Mouse (Mus musculus): Measurements from ENCODE around the gene Efna5. TPM values are rescaled to one million over a fixed set of nuclear protein-coding genes. Genes with fewer than 3 reads are reported as not detected.
A peak's percentile ranks its signal among the peaks of the same experiment; 100 is the strongest.

Gene Efna5
- polyA plus RNA-seq, 1 experiment from 2014 or later: 56.6 TPM

GRCm38 (mm10) chr17:62590685-62591460 is 290.2 kb downstream of the Efna5 start:
- ATAC-seq (ENCODE audit: low read depth) (no peak), DNase-seq (ENCODE audit: low spot score) (no peak)
- 60% methylated on average over 9 of the region's 9 CpGs for WGBS
- Histone ChIP-seq H3K9ac (ENCODE audit: low read depth, low read length) (no peak overlapping the region), H3K4me3 (ENCODE audit: low read depth, low read length) (no peak overlapping the region), H3K27ac (replicated peaks; ENCODE audit: low read depth, low read length) (no peak overlapping the region), H3K4me2 (ENCODE audit: low read depth, low read length) (no peak overlapping the region), H3K4me1 (ENCODE audit: control insufficient read depth, insufficient read depth, low read length) (no peaks in the 10 kb centered on the region), H3K36me3 (ENCODE audit: control insufficient read depth, insufficient read depth, low read length) (no peaks in the 10 kb centered on the region), H3K27me3 (replicated peaks; ENCODE audit: control insufficient read depth, insufficient read depth, low read length) (no peaks in the 10 kb centered on the region), H3K9me3 (ENCODE audit: control insufficient read depth, low read length) (0 out of 2 replicates have a peak, but pooled peaks cover 8% of the 10 kb centered on the region)

DNA sequence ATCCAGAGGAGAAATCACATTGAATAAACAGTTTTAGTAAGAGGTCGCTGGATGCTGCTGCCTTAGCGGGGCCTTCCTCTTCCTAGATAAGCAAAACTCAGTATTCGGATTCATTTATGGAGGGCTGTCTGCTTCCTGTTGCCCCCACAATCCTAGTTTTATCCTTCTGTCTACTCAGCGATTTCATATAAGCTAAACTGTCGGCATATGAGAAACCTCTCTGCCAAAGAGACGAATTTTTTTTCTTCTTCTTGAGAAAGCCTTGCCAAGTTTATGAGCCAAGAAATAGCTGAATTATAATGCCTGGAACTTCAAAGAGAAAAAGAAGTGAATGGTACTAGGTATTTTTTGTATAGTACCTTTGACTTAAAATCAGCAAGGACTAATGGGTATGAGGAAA is 301.0 kb downstream of the Efna5 start:
- no peak for ATAC-seq (ENCODE audit: low read depth)
- Histone ChIP-seq H3K9me3 (ENCODE audit: control insufficient read depth, low read length) (no peaks in the 10 kb centered on the region), H3K27me3 (replicated peaks; ENCODE audit: control insufficient read depth, insufficient read depth, low read length) (no peaks in the 10 kb centered on the region), H3K27ac (replicated peaks; ENCODE audit: low read depth, low read length) (no peak overlapping the region), H3K4me2 (ENCODE audit: low read depth, low read length) (peak overlapping the region; percentile 21), H3K9ac (ENCODE audit: low read depth, low read length) (no peak overlapping the region), H3K4me3 (ENCODE audit: low read depth, low read length) (no peak overlapping the region), H3K36me3 (ENCODE audit: control insufficient read depth, insufficient read depth, low read length) (no peaks in the 10 kb centered on the region), H3K4me1 (ENCODE audit: control insufficient read depth, insufficient read depth, low read length) (0 out of 2 replicates have a peak, but pooled peaks cover 3% of the 10 kb centered on the region)
- DNase-seq (ENCODE audit: low spot score): peak; percentile 34
- WGBS: 52% methylated on average over 6 of the region's 6 CpGs

GRCm38 (mm10) chr17:62579618-62580017 is 301.5 kb downstream of the Efna5 start:
- WGBS: 43% methylated on average over 6 of the region's 6 CpGs
- Histone ChIP-seq H3K36me3 (ENCODE audit: control insufficient read depth, insufficient read depth, low read length) (no peaks in the 10 kb centered on the region), H3K27ac (replicated peaks; ENCODE audit: low read depth, low read length) (no peak overlapping the region), H3K9ac (ENCODE audit: low read depth, low read length) (no peak overlapping the region), H3K4me1 (ENCODE audit: control insufficient read depth, insufficient read depth, low read length) (peaks cover 3% of the 10 kb centered on the region; the same call in 1 of the 2 replicates), H3K4me3 (ENCODE audit: low read depth, low read length) (no peak overlapping the region), H3K27me3 (replicated peaks; ENCODE audit: control insufficient read depth, insufficient read depth, low read length) (no peaks in the 10 kb centered on the region), H3K4me2 (ENCODE audit: low read depth, low read length) (peak overlapping the region; percentile 21), H3K9me3 (ENCODE audit: control insufficient read depth, low read length) (no peaks in the 10 kb centered on the region)
- DNase-seq (ENCODE audit: low spot score) (peak; percentile 40), ATAC-seq (ENCODE audit: low read depth) (no peak)

DNA sequence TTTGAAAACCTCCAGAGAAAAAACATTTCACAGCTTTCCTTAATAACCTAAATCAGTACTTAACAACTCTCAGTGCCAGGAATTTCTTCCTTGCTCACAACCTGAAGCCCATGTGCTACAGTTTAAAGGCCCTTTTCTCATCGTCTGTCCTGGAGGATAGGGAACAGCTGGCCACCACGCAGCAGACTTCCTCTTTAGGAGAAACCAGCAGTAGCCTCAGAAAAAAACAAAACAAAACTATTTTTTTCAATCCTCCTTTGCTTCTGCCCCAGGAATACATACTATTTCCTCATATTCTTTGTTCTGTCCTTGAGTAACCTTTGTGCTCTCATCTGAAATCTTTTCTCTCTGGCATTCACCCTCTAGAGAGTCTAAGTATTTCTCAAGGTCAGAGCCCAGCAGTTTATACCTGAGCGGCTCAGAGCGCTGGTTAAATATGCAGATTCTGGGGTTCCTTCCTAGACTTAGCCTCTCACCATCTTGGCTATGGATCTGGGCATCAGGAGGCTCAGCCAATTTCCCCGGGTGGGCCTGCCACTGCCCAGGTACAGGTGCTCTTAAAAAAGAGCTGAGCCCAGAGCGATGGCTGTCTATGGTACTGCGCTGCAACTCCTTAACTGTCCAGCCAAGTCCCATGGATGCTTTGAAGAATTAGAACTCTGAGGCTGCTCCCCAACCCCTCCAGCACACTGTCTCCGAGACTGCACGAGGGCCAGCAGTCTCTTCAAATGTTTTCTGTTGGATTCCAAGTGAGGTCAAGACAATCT is 306.4 kb downstream of the Efna5 start:
- H3K9ac ChIP-seq (ENCODE audit: low read depth, low read length): no peak overlapping the region
- H3K4me1 ChIP-seq (ENCODE audit: control insufficient read depth, insufficient read depth, low read length): no peaks in the 10 kb centered on the region; the same call in 1 of the 2 replicates
- no peaks in the 10 kb centered on the region for H3K27me3 ChIP-seq (replicated peaks; ENCODE audit: control insufficient read depth, insufficient read depth, low read length)
- H3K4me2 ChIP-seq (ENCODE audit: low read depth, low read length): no peak overlapping the region
- WGBS: 68% methylated on average over 9 of the region's 9 CpGs
- H3K27ac ChIP-seq (replicated peaks; ENCODE audit: low read depth, low read length): no peak overlapping the region
- 0 out of 2 replicates have a peak, but pooled peaks cover 4% of the 10 kb centered on the region for H3K9me3 ChIP-seq (ENCODE audit: control insufficient read depth, low read length)
- no peak for ATAC-seq (ENCODE audit: low read depth)
- DNase-seq (ENCODE audit: low spot score): peak; percentile 31
- H3K4me3 ChIP-seq (ENCODE audit: low read depth, low read length): no peak overlapping the region
- no peaks in the 10 kb centered on the region for H3K36me3 ChIP-seq (ENCODE audit: control insufficient read depth, insufficient read depth, low read length)

GRCm38 (mm10) chr17:62570101-62570500 is 311.0 kb downstream of the Efna5 start:
- no peak for DNase-seq (ENCODE audit: low spot score)
- 70% methylated on average over 1 of the region's 1 CpGs for whole genome bisulfite sequencing
- Histone ChIP-seq H3K9me3 (ENCODE audit: control insufficient read depth, low read length) (0 out of 2 replicates have a peak, but pooled peaks cover 4% of the 10 kb centered on the region), H3K9ac (ENCODE audit: low read depth, low read length) (no peak overlapping the region), H3K4me2 (ENCODE audit: low read depth, low read length) (no peak overlapping the region), H3K27me3 (replicated peaks; ENCODE audit: control insufficient read depth, insufficient read depth, low read length) (no peaks in the 10 kb centered on the region), H3K36me3 (ENCODE audit: control insufficient read depth, insufficient read depth, low read length) (no peaks in the 10 kb centered on the region), H3K4me1 (ENCODE audit: control insufficient read depth, insufficient read depth, low read length) (peaks cover 10% of the 10 kb centered on the region; the same call in 1 of the 2 replicates), H3K4me3 (ENCODE audit: low read depth, low read length) (no peak overlapping the region), H3K27ac (replicated peaks; ENCODE audit: low read depth, low read length) (no peak overlapping the region)
- no peak for ATAC-seq (ENCODE audit: low read depth)

- H3K9me3 ChIP-seq (ENCODE audit: control insufficient read depth, low read length): 0 out of 2 replicates have a peak, but pooled peaks cover 4% of the 10 kb centered on the region
- H3K4me1 ChIP-seq (ENCODE audit: control insufficient read depth, insufficient read depth, low read length): peaks cover 10% of the 10 kb centered on the region; the same call in 1 of the 2 replicates
- no peak overlapping the region for H3K4me3 ChIP-seq (ENCODE audit: low read depth, low read length)
- WGBS: 38% methylated on average over 4 of the region's 4 CpGs
- no peak overlapping the region for H3K27ac ChIP-seq (replicated peaks; ENCODE audit: low read depth, low read length)
- no peaks in the 10 kb centered on the region for H3K36me3 ChIP-seq (ENCODE audit: control insufficient read depth, insufficient read depth, low read length)
- no peaks in the 10 kb centered on the region for H3K27me3 ChIP-seq (replicated peaks; ENCODE audit: control insufficient read depth, insufficient read depth, low read length)
- no peak overlapping the region for H3K4me2 ChIP-seq (ENCODE audit: low read depth, low read length)
- DNase-seq (ENCODE audit: low spot score): peak; percentile 33
- no peak overlapping the region for H3K9ac ChIP-seq (ENCODE audit: low read depth, low read length)
- no peak for ATAC-seq (ENCODE audit: low read depth)
Measured at GRCm38 (mm10) chr17:62568019-62568418, 313.1 kb downstream of the Efna5 start.

DNA sequence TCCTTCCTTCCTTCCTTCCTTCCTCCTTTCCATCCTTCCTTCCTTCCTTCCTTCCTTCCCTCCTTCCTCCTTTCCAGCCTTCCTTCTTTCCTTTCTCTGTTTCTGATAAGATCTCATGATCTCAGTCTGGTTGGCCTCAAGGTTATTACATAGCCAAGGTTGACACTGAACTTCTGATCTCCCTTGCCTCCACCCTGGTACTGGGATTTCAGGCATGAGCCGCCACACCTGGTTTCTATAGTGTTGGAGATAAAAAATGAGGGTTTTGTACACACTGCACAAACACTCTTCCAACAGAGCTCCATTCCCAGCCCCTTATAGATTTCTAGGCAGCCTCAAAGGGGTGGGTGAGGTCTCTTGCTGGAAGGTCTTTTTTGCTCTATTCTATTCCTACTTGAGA is 315.5 kb downstream of the Efna5 start:
- Histone ChIP-seq H3K4me2 (ENCODE audit: low read depth, low read length) (no peak overlapping the region), H3K4me3 (ENCODE audit: low read depth, low read length) (no peak overlapping the region), H3K4me1 (ENCODE audit: control insufficient read depth, insufficient read depth, low read length) (peaks cover 10% of the 10 kb centered on the region; the same call in 1 of the 2 replicates), H3K27ac (replicated peaks; ENCODE audit: low read depth, low read length) (no peak overlapping the region), H3K36me3 (ENCODE audit: control insufficient read depth, insufficient read depth, low read length) (no peaks in the 10 kb centered on the region), H3K9me3 (ENCODE audit: control insufficient read depth, low read length) (no peaks in the 10 kb centered on the region), H3K9ac (ENCODE audit: low read depth, low read length) (no peak overlapping the region), H3K27me3 (replicated peaks; ENCODE audit: control insufficient read depth, insufficient read depth, low read length) (no peaks in the 10 kb centered on the region)
- DNase-seq (ENCODE audit: low spot score): no peak
- no peak for ATAC-seq (ENCODE audit: low read depth)
- 83% methylated on average over 1 of the region's 1 CpGs for WGBS

DNA sequence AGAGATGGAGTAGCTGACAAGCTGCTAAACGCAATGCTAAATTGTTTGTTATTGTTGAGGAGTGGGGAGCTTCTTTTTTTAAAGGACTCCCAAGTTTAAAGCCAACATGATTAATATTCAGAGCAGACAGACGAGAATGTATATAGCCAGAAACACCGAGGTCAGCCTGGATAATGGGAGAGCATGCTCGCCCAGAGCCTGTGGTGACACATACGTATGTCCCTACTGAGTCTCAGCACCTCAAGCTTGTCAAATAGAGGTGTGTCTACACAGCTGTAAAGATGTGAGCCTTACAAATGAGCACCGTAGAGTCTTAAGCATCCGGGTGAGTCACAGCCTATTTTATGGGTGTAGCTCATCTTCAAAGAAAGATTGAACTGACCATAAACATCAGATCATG is 318.7 kb downstream of the Efna5 start:
- no peak for DNase-seq (ENCODE audit: low spot score)
- Histone ChIP-seq H3K4me1 (ENCODE audit: control insufficient read depth, insufficient read depth, low read length) (0 out of 2 replicates have a peak, but pooled peaks cover under 1% of the 10 kb centered on the region), H3K36me3 (ENCODE audit: control insufficient read depth, insufficient read depth, low read length) (no peaks in the 10 kb centered on the region), H3K9ac (ENCODE audit: low read depth, low read length) (no peak overlapping the region), H3K27me3 (replicated peaks; ENCODE audit: control insufficient read depth, insufficient read depth, low read length) (no peaks in the 10 kb centered on the region), H3K4me2 (ENCODE audit: low read depth, low read length) (no peak overlapping the region), H3K9me3 (ENCODE audit: control insufficient read depth, low read length) (no peaks in the 10 kb centered on the region), H3K4me3 (ENCODE audit: low read depth, low read length) (no peak overlapping the region), H3K27ac (replicated peaks; ENCODE audit: low read depth, low read length) (no peak overlapping the region)
- no peak for ATAC-seq (ENCODE audit: low read depth)
- WGBS: 77% methylated on average over 7 of the region's 7 CpGs

All from embryonic facial prominence, embryonic 14.5 days (tissue).